Mouse (Mus musculus): ENCODE measurements around the gene Sema5a. TPM values are rescaled to one million over a fixed set of nuclear protein-coding genes. Genes with fewer than 3 reads are reported as not detected.

Gene Sema5a
- polyA plus RNA-seq, 1 experiment from 2014 or later = 24.9 TPM

- H3K9me3 ChIP-seq (ENCODE audit: control insufficient read depth, low read length) = no peaks in the 10 kb centered on the region
- H3K9ac ChIP-seq (ENCODE audit: low read length) = no peak overlapping the region
- no peak for DNase-seq (ENCODE audit: low spot score)
- no peaks in the 10 kb centered on the region for H3K4me1 ChIP-seq (replicated peaks; ENCODE audit: control insufficient read depth, insufficient read depth, low read length)
- H3K36me3 ChIP-seq (ENCODE audit: control insufficient read depth, insufficient read depth, low read length) = peaks cover 10% of the 10 kb centered on the region; the same call in 1 of the 2 replicates
- no peak overlapping the region for H3K4me3 ChIP-seq (ENCODE audit: low read depth, low read length)
- WGBS = 66% methylated on average over 1 of the region's 1 CpGs
- H3K4me2 ChIP-seq (ENCODE audit: low read length) = no peak overlapping the region
- no peak for ATAC-seq (replicated peaks; ENCODE audit: low FRiP score, low TSS enrichment, low read depth)
- H3K27me3 ChIP-seq (replicated peaks; ENCODE audit: control insufficient read depth, insufficient read depth, low read length) = no peaks in the 10 kb centered on the region
- H3K27ac ChIP-seq (ENCODE audit: low read depth) = no peak overlapping the region
Measured at GRCm38 (mm10) chr15:32676446-32676845, 431.8 kb downstream of the Sema5a start.

- Histone ChIP-seq H3K9me3 (ENCODE audit: control insufficient read depth, low read length) (no peaks in the 10 kb centered on the region), H3K27ac (ENCODE audit: low read depth) (no peak overlapping the region), H3K4me2 (ENCODE audit: low read length) (no peak overlapping the region), H3K4me3 (ENCODE audit: low read depth, low read length) (no peak overlapping the region), H3K4me1 (replicated peaks; ENCODE audit: control insufficient read depth, insufficient read depth, low read length) (no peaks in the 10 kb centered on the region), H3K36me3 (ENCODE audit: control insufficient read depth, insufficient read depth, low read length) (peaks cover 17% of the 10 kb centered on the region), H3K9ac (ENCODE audit: low read length) (no peak overlapping the region), H3K27me3 (replicated peaks; ENCODE audit: control insufficient read depth, insufficient read depth, low read length) (no peaks in the 10 kb centered on the region)
- no peak for DNase-seq (ENCODE audit: low spot score)
- WGBS = 83% methylated on average over 4 of the region's 4 CpGs
- ATAC-seq (replicated peaks; ENCODE audit: low FRiP score, low TSS enrichment, low read depth) = no peak
Measured at GRCm38 (mm10) chr15:32685152-32685551, 440.5 kb downstream of the Sema5a start.

DNA sequence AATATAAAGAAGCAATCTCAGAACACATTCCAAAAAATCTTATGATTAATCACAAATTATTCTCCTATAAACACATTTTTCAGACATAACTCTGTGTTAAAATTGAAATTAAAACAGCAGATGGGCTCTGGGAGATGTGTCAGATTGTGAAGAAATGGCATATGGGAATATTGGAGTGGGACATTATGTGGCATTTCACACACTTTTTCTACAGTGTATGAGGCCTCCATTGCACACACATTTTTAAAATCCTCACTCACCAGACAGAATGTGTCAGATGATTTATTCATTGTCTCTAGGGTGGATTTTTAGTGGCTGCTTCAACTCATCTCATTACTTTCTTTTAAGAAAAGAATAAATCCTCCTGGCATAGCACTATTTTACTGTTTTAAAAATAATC is 446.4 kb downstream of the Sema5a start:
- no peak overlapping the region for H3K4me3 ChIP-seq (ENCODE audit: low read depth, low read length)
- H3K4me2 ChIP-seq (ENCODE audit: low read length) = no peak overlapping the region

DNA sequence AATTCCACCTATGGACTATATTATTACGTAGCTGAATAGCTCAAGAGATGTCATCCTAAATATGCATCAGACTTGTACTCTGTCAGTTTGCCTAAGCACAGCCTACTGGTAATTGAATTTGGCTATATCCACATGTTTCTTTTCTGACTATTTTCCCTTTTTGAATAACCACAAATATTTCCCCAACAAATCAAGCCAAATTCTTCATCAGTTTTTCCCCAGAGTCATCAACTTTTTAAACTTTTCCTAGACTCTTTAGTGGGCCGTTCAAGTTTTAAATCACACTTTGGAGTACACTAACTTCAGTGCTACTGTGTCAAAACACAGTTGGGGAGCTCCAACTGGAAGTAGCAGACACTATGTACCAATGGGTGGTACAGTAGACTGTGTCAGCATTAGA is 448.4 kb downstream of the Sema5a start:
- no peak for ATAC-seq (replicated peaks; ENCODE audit: low FRiP score, low TSS enrichment, low read depth)
- DNase-seq (ENCODE audit: low spot score) = no peak
- Histone ChIP-seq H3K9me3 (ENCODE audit: control insufficient read depth, low read length) (no peaks in the 10 kb centered on the region), H3K4me3 (ENCODE audit: low read depth, low read length) (no peak overlapping the region), H3K27ac (ENCODE audit: low read depth) (no peak overlapping the region), H3K36me3 (ENCODE audit: control insufficient read depth, insufficient read depth, low read length) (0 out of 2 replicates have a peak, but pooled peaks cover 1% of the 10 kb centered on the region), H3K4me1 (replicated peaks; ENCODE audit: control insufficient read depth, insufficient read depth, low read length) (no peaks in the 10 kb centered on the region), H3K27me3 (replicated peaks; ENCODE audit: control insufficient read depth, insufficient read depth, low read length) (no peaks in the 10 kb centered on the region), H3K4me2 (ENCODE audit: low read length) (no peak overlapping the region), H3K9ac (ENCODE audit: low read length) (no peak overlapping the region)
- 90% methylated on average over 2 of the region's 2 CpGs for WGBS

More for the DNA sequence above, 446.4 kb downstream of the Sema5a start:
- Histone ChIP-seq H3K27me3 (replicated peaks; ENCODE audit: control insufficient read depth, insufficient read depth, low read length) (no peaks in the 10 kb centered on the region), H3K27ac (ENCODE audit: low read depth) (no peak overlapping the region), H3K9ac (ENCODE audit: low read length) (no peak overlapping the region), H3K9me3 (ENCODE audit: control insufficient read depth, low read length) (no peaks in the 10 kb centered on the region), H3K4me1 (replicated peaks; ENCODE audit: control insufficient read depth, insufficient read depth, low read length) (no peaks in the 10 kb centered on the region), H3K36me3 (ENCODE audit: control insufficient read depth, insufficient read depth, low read length) (peaks cover 17% of the 10 kb centered on the region; the same call in 1 of the 2 replicates)
- ATAC-seq (replicated peaks; ENCODE audit: low FRiP score, low TSS enrichment, low read depth) = no peak
- DNase-seq (ENCODE audit: low spot score) = no peak

DNA sequence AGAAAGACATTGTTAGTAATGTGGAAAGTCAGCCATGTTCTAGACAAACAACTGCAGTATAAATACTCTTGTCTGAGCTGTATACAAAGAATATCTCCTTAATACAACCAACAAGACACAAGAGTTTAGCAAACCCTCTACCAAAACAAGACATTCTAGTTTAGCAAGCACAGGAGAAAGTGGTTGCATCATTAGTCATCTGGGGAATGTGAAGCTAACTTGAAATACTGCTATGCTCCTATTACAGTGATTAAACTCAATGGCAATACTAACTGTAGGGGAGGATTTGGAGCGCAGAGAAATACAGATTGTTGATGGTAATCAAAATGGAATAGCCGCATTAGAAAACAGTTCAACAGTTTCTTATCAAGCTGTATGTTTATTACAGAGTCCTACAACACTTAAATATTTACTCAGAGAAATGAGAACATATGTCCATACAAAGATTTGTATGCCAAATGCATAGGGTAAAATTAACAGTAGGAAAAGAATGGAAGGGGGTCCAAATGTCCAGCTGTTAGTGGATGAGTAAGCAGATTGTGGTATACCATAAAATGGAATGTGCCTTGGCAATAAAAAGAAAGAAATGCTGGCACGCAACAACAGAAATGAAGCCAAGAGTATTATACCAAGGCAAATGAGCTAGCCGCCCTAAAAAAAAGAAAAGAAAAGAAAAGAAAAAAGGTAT is 472.8 kb downstream of the Sema5a start:
- no peaks in the 10 kb centered on the region for H3K27me3 ChIP-seq (replicated peaks; ENCODE audit: control insufficient read depth, insufficient read depth, low read length)
- DNase-seq (ENCODE audit: low spot score) = no peak
- H3K27ac ChIP-seq (ENCODE audit: low read depth) = no peak overlapping the region
- H3K4me2 ChIP-seq (ENCODE audit: low read length) = no peak overlapping the region
- H3K9me3 ChIP-seq (ENCODE audit: control insufficient read depth, low read length) = no peaks in the 10 kb centered on the region
- H3K4me3 ChIP-seq (ENCODE audit: low read depth, low read length) = no peak overlapping the region
- no peak overlapping the region for H3K9ac ChIP-seq (ENCODE audit: low read length)
- WGBS = 79% methylated on average over 4 of the region's 4 CpGs
- no peaks in the 10 kb centered on the region for H3K36me3 ChIP-seq (ENCODE audit: control insufficient read depth, insufficient read depth, low read length)
- ATAC-seq (replicated peaks; ENCODE audit: low FRiP score, low TSS enrichment, low read depth) = no peak
- H3K4me1 ChIP-seq (replicated peaks; ENCODE audit: control insufficient read depth, insufficient read depth, low read length) = no peaks in the 10 kb centered on the region

DNA sequence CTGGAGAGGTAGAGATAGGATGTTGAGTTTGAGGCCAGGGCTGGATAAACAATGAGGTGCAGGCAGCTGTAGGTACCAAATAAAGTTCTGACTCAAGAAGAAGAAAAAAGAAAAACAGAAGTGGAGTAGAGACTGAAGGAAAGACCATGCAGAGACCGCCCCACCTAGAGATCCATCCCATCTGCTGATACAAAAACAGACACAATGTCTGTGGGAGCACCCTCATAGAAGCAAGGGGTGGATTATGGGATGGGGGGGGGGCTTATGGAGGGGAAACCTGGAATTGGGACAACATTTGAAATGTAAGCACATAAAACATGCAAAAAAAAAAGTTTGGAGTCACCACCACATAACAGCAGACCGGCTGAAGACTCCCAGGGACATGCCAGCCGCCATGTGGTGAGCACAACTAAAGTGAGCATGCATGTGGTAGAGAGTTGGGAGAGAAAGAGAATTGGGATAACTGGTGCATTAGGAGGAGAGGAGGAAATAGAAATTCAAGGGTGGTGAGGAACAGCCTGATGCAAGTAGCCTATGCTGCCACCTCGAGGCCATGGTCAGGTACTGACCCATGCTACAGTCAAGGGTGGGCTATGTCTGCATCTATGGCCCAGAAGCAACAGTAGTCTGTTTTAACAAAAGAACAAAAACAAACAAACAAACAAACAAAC is 473.8 kb downstream of the Sema5a start:
- no peak overlapping the region for H3K27ac ChIP-seq (ENCODE audit: low read depth)
- no peaks in the 10 kb centered on the region for H3K27me3 ChIP-seq (replicated peaks; ENCODE audit: control insufficient read depth, insufficient read depth, low read length)
- DNase-seq (ENCODE audit: low spot score) (peak; percentile 75), ATAC-seq (replicated peaks; ENCODE audit: low FRiP score, low TSS enrichment, low read depth) (peak; percentile 84)
- H3K9me3 ChIP-seq (ENCODE audit: control insufficient read depth, low read length) = no peaks in the 10 kb centered on the region
- 34% methylated on average over 4 of the region's 4 CpGs for WGBS
- H3K4me3 ChIP-seq (ENCODE audit: low read depth, low read length) = no peak overlapping the region
- H3K9ac ChIP-seq (ENCODE audit: low read length) = no peak overlapping the region
- H3K4me2 ChIP-seq (ENCODE audit: low read length) = no peak overlapping the region
- H3K4me1 ChIP-seq (replicated peaks; ENCODE audit: control insufficient read depth, insufficient read depth, low read length) = no peaks in the 10 kb centered on the region
- no peaks in the 10 kb centered on the region for H3K36me3 ChIP-seq (ENCODE audit: control insufficient read depth, insufficient read depth, low read length)

DNA sequence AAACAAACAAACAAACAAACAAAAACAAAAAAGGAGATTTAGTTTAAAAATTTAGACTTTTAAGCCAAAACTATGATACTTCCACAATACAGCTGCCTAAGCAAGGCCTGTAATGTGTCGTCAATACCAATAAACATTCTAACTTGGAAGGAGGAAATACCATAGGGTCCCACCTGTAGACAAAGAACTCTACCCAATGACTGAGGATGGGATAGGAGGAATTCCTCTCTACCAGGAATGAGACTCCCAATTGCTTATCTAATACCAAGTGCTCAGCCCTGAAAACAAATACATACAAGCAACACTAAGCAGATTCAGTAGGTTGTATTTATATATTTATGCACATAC is 474.3 kb downstream of the Sema5a start:
- H3K4me1 ChIP-seq (replicated peaks; ENCODE audit: control insufficient read depth, insufficient read depth, low read length) = no peaks in the 10 kb centered on the region
- no peak overlapping the region for H3K4me2 ChIP-seq (ENCODE audit: low read length)
- H3K9ac ChIP-seq (ENCODE audit: low read length) = no peak overlapping the region
- no peak overlapping the region for H3K27ac ChIP-seq (ENCODE audit: low read depth)
- ATAC-seq (replicated peaks; ENCODE audit: low FRiP score, low TSS enrichment, low read depth) (no peak), DNase-seq (ENCODE audit: low spot score) (no peak)
- H3K27me3 ChIP-seq (replicated peaks; ENCODE audit: control insufficient read depth, insufficient read depth, low read length) = no peaks in the 10 kb centered on the region
- H3K9me3 ChIP-seq (ENCODE audit: control insufficient read depth, low read length) = no peaks in the 10 kb centered on the region
- no peak overlapping the region for H3K4me3 ChIP-seq (ENCODE audit: low read depth, low read length)
- H3K36me3 ChIP-seq (ENCODE audit: control insufficient read depth, insufficient read depth, low read length) = no peaks in the 10 kb centered on the region
- 95% methylated on average over 1 of the region's 1 CpGs for WGBS

DNA sequence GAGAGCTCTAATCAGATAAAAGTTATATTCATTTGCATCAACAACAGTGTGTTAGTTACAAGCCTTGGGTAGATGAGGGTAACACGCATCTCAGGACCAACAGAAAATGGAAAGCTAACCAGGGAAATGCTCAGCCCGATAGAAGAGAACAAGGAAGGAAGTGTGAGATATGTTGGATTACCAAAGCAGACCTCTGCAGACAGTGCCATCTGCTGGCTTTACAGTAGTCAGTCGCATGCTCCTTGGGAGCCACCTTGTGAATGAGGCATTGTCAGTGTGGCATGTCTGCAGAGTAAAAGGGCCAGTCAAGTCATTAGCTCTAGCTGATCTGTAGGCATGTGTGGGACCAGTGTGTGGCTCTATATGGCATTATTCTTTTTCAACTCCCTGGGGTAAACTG is 486.2 kb downstream of the Sema5a start:
- Histone ChIP-seq H3K27ac (ENCODE audit: low read depth) (no peak overlapping the region), H3K9ac (ENCODE audit: low read length) (no peak overlapping the region), H3K4me3 (ENCODE audit: low read depth, low read length) (no peak overlapping the region), H3K4me1 (replicated peaks; ENCODE audit: control insufficient read depth, insufficient read depth, low read length) (no peaks in the 10 kb centered on the region), H3K36me3 (ENCODE audit: control insufficient read depth, insufficient read depth, low read length) (no peaks in the 10 kb centered on the region), H3K27me3 (replicated peaks; ENCODE audit: control insufficient read depth, insufficient read depth, low read length) (no peaks in the 10 kb centered on the region), H3K4me2 (ENCODE audit: low read length) (no peak overlapping the region), H3K9me3 (ENCODE audit: control insufficient read depth, low read length) (no peaks in the 10 kb centered on the region)
- ATAC-seq (replicated peaks; ENCODE audit: low FRiP score, low TSS enrichment, low read depth) (no peak), DNase-seq (ENCODE audit: low spot score) (no peak)
- 30% methylated on average over 3 of the region's 3 CpGs for WGBS

Measured in intestine, embryonic 14.5 days (tissue).